Mouse (Mus musculus) left cerebral cortex, postnatal 36 days (tissue): ENCODE data around the gene Fermt1. TPM values are rescaled to one million over a fixed set of nuclear protein-coding genes. Genes with fewer than 3 reads are reported as not detected.

Experiments
- DNase-seq, 2 experiments: peaks; one replicate each; pipeline ENCODE4 v3.0.0; 2021 to 2022; ENCODE audit warnings: low spot score in 2 of 2, mixed read lengths in 1 of 2
- intact Hi-C: fragments of 180-260 bp; cut with DNase I; formaldehyde crosslinking; loops from one replicate; pipeline ENCODE4 v1.15.1; 2025
- total RNA-seq, 2 experiments: library from RNA; stranded (reverse); gene quantifications; 2 replicates each; pipeline ENCODE4 v1.2.3; 2021

The Fermt1 gene
- 1 to 10 TPM in 1 of 2 experiments, under 1 TPM in 1; 0.84 to 1.7 TPM for total RNA-seq

GRCm38 (mm10) chr2:132945326-132946207 lies at the start of gene Fermt1:
TSS of gene Fermt1 (minus strand) at chr2:132945906.
- DNase-seq, result no peak
- intact Hi-C loops, result no loop called here

- DNase-seq, result no peak
- intact Hi-C loops, result no loop called here
Measured at GRCm38 (mm10) chr2:132992659-132993531, 47.2 kb upstream of the Fermt1 start.

GRCm38 (mm10) chr2:132989778-132990564 lies 44.3 kb upstream of the Fermt1 start:
- DNase-seq, result no peak
- intact Hi-C loops, result no loop called here

GRCm38 (mm10) chr2:132973346-132973745 lies 27.6 kb upstream of the Fermt1 start:
- intact Hi-C loops, result no loop called here
- no peak for DNase-seq

DNA sequence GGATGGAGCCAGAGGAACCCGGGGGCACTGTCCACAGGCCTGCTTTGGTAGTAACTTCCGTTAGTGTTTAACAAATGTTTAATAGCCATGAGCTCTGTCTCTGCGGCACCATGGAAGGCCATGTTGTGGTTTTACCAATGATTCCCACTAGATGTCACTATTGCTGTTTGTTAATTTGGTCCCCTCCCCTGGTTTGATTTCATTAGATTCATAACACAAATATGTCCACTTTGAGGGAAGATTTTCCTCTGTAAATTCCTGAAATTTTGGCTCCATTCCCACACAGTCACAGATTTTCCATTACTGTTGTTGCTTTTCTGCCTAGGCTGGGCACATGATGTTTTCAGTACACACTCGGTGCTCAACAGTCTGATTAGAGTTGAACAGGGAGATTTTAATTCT lies 25.1 kb upstream of the Fermt1 start:
- no peak for DNase-seq
- intact Hi-C loops, result no loop called here

DNA sequence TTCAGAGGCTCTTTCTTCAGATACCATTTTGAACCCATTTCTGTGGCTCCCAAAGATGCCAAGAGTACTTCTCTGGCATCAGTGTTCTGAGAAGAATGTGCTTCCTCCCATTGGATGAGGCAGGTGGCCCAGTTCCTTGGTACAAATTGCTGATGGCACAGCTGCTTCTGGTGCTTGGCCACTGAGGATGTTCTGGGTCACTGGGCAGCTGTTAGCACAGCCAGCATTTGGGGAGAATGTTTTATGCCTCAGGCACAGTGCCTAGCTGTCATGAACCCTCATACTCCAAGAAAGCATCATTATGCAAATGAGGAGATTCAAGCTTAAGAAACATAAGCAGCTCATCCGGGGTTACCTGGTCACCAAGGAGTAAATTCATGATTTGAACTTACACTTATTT lies 12.1 kb upstream of the Fermt1 start:
- intact Hi-C loops, result no loop called here
- DNase-seq, result no peak

DNA sequence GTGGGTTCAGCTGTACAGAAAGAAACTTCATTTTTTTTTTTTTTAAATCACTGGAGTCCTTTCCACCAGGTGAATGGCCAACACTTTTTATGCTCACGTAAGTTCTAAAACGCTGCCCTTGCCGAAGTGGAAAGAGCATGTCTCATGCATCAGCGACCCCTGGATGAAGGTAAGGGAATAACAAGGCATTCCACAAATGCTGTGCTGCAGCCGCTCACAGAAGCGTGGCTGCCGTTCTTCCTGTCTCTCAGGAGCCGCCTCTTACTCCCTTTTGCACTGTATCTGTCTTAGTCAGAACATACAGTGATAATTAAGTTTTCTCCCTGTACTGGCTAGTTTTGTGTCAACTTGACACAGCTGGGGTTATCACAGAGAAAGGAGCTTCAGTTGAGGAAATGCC lies 6.5 kb upstream of the Fermt1 start:
- no peak for DNase-seq
- intact Hi-C loops, result no loop called here

- intact Hi-C loops, result no loop called here
Measured at GRCm38 (mm10) chr2:132948174-132948573, 2.5 kb upstream of the Fermt1 start.

DNA sequence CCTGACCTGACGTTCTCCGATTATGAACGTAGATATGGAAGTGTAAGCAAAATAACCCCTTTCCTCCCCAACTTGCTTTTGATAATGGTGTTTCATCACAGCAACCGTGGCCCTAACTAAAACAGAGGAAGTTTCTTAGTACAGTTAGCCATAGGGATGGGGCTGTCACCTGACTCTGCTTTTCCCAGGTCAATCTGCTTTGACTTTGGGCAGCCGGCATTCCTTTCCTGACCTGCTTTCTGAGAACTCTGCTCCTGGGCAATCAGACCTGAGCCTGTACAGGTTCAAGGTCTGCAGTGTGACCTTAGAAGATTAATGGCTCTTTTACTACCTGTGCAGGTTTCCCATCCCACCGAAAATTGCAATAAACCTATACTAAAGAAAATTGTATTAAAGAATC lies 1.3 kb upstream of the Fermt1 start:
- intact Hi-C loops, result no loop called here

More at GRCm38 (mm10) chr2:132948174-132948573, 2.5 kb upstream of the Fermt1 start:
- no peak for DNase-seq

DNA sequence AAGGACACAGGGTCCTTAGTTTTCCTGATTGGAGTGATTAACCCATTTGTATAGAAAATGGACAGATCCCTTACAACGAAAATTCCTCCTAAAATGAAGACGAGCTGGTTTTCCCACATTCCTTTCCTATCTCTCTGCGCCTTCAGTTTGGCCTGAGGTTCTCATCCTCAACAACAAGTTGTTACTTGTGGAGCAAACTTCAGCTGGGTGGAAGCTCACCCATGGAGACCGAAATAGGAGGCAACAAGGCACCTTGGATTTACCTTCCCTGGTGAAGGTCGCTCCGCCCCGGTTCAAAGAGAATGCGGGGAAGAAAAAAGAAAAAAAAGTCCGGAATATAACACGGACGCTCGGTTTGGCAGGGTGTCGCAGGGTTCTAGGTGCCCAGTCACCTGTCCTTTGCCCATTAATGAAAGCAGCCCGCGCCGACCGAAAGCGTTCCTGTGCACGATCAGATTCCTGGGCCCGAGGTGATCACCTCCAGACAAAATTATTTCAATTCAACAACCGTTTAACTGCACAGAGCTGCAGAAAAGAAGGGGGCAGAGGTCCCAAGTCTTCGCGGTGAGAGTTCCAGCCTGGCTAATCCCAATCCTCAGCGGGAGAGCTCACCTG lies 888 bp downstream of the Fermt1 start:
- intact Hi-C loops, result no loop called here
- DNase-seq, result no peak

More for the DNA sequence above, 1.3 kb upstream of the Fermt1 start:
- no peak for DNase-seq

GRCm38 (mm10) chr2:132943997-132944396 lies 1.7 kb downstream of the Fermt1 start:
- no peak for DNase-seq
- intact Hi-C loops, result no loop called here

DNA sequence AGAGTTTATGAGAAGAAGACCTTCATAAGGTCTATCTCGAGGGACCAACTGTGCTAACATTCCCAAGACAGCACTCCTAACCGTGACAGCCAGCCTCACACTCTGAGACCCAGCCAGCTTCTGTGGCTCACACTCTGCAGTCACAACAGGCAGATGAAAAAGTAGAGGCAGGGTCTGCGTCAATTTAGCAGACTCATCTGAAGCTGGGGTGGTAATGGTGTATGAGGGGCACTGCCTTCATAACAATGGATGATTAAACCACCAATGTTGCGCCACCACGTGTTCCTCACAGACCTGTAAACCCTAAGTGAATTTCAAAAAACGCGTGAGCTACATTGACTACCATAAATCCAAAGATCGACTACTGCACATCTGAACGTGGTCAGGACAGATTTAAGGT lies 2.1 kb downstream of the Fermt1 start:
- intact Hi-C loops, result no loop called here
- DNase-seq, result no peak

DNA sequence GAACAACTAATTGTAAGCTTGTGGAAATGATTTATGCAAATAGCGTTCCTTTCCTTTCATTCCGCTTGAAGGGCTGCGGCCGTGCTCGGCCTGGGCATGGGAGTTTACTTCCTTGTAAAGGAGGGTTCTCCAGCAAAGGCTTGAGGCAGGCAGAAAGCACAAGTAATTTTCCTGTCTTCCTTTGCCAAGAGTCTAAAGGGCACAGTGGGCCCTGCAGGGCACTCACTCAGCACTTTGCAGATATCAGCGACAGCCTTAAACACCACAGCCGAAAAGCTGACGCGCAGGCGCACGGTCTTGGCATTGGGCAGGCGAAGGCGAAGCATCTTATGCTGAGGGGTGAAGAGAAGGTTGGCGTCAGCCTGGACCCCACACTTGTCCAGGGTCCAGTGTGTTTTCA lies 6.7 kb downstream of the Fermt1 start:
- intact Hi-C loops, result no loop called here
- DNase-seq, result no peak

DNA sequence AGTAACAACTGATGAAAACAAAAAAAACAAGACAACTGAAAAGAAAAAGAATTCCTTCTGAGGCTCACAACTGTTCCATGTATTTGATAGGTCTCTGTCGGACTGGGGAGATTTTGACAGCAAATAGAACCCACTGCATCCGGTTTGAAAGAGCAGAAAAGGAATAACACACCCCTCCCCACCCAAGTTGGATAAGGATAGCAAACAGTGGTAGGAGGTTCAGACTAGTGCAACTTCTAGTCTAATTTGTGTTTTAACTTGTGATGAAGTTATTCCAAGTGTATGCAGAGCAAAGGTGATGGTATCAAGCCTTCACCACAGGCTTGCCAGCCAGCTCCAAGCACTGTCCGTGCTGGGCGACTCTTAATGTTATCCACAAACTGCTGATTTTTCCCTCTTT lies 9.5 kb downstream of the Fermt1 start:
- no peak for DNase-seq
- intact Hi-C loops, result no loop called here

DNA sequence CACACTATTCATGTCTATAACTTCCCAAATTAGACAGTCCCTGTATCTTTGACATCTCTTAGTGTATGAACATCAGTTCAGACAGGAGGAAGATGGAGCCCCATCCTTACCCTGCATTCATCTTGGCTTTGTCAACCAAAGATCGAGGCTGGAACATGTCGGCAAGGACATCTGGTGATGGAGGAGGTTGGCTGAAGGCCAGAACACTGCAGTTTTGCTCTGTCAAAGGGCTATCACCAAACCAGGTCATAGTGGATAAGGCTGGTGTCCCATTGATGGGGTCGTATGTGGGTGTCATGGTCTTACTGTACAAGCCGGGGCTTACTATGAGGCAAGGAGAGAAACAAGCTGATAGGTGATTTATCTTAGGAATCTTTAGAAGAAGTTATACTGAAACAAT lies 11.0 kb downstream of the Fermt1 start:
- intact Hi-C loops, result no loop called here

GRCm38 (mm10) chr2:132934142-132934541 lies 11.6 kb downstream of the Fermt1 start:
- no peak for DNase-seq
- intact Hi-C loops, result no loop called here

More for the DNA sequence above, 11.0 kb downstream of the Fermt1 start:
- DNase-seq, result no peak

DNA sequence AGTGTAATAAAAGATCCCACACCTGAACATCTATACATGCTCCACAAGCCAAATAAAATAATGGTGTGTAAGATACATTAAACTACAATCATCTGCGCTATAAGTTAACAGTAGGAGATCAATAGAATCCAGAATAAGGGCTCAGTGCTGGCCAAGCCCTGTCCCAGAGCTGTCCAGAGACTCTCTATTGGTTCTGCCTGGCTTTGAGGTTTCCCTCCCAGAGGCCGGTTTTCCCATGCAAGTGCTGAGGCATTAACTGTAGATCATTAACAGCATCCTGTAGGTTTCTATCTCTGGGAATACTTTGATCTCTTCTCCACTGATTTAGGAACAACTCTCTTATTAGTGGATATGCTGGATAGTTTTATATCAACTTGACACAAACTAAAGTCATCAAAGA lies 16.7 kb downstream of the Fermt1 start:
- intact Hi-C loops, result no loop called here
- no peak for DNase-seq

DNA sequence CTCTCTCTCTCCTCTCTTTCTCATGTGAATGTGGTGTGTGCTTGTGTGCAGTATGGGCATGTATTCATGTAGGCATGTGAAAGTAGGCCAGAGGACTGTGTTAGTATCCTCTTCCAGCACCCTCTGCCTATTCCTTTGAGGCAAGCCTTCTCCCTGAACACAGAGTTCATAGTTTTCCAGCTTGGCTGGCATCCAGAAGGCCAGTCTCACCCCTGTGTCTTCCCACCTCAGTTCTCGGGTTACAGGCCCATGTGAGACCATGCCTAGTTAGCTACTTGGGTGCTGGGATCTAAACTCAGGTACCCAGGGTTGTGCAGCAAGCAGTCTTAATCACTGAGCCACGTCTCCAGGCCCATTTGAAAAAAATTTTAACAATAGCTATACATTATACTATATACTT lies 17.8 kb downstream of the Fermt1 start:
- no peak for DNase-seq
- intact Hi-C loops, result no loop called here

DNA sequence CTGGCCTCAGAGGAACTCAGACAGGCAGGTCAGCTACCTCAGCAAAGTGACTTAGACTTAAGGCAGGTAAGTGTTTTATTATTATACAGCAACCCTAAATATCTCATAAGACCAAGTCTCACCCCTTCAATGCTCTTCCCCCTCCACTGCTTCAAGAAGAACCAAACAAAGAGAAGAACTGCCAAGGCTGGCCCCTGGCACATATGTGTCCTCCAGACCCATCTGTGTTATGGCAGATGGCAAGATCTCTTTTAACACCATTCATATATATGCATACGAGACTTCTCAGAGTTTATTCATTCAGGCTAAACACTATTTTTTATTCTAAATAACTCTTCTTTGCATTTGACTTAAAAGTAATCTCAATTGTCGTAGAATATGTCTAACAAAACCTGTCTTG lies 18.4 kb downstream of the Fermt1 start:
- intact Hi-C loops, result no loop called here
- DNase-seq, result no peak
